Mouse (Mus musculus) olfactory bulb, adult 2 months (tissue): Measurements from ENCODE around the gene Fam71b. TPM values are rescaled to one million over a fixed set of nuclear protein-coding genes. Genes with fewer than 3 reads are reported as not detected.

Experiments
- H3K27ac ChIP-seq: fragments of 200-500 bp; 2 replicates; pipeline ENCODE4 v1.5.1; 2012; ENCODE audit warnings: low read depth, low read length; ENCODE audit not compliant: insufficient read depth
- H3K4me1 ChIP-seq: fragments of 200-500 bp; 2 replicates; pipeline ENCODE4 v1.6.1; 2012; ENCODE audit warnings: low read length; ENCODE audit not compliant: control insufficient read depth, insufficient read depth
- H3K4me3 ChIP-seq: fragments of 200-500 bp; 2 replicates; pipeline ENCODE4 v1.5.1; 2012; ENCODE audit warnings: mild to moderate bottlenecking, low read depth, low read length, moderate library complexity; ENCODE audit not compliant: insufficient read depth
- CTCF ChIP-seq: fragments of 200-500 bp; IDR thresholded peaks from 2 replicates; pipeline ENCODE4 v1.5.1; 2012; ENCODE audit warnings: low read depth, mild to moderate bottlenecking, low read length, moderate library complexity; ENCODE audit not compliant: insufficient read depth
- POLR2A ChIP-seq: fragments of 200-500 bp; IDR thresholded peaks from 2 replicates; pipeline ENCODE4 v1.6.1; 2012; ENCODE audit warnings: mild to moderate bottlenecking, low read depth, low read length, moderate library complexity; ENCODE audit not compliant: insufficient read depth
- WGBS: fragments of 180-500 bp; shearing (Covaris S2); methylation state at CpG from one replicate; pipeline ENCODE4 v1.1.7; 2018; 5-methylcytosine and 5-hydroxymethylcytosine counted together
- polyA plus RNA-seq: library from polyadenylated mRNA; stranded (reverse); fragments of >200 nt; gene quantifications from 2 replicates; pipeline ENCODE4 v1.2.4, GENCODE M21; 2012; ENCODE audit warnings: low replicate concordance; ENCODE audit not compliant: missing spikeins, insufficient read depth, insufficient read length

Gene Fam71b
- polyA plus RNA-seq, 1 experiment = not detected

- WGBS = 66% methylated on average over 11 of the region's 11 CpGs
- Histone ChIP-seq H3K4me3 (no peak overlapping the region), H3K27ac (no peak overlapping the region), H3K4me1 (no peaks in the 10 kb centered on the region)
- TF ChIP-seq POLR2A = no peak
Measured at GRCm38 (mm10) chr11:46449461-46450080, 53.2 kb downstream of the Fam71b start.

- WGBS = 81% methylated on average over 6 of the region's 6 CpGs
- no peak within 1 kb of the TSS for H3K27ac ChIP-seq
- no peaks in the 10 kb centered on the region for H3K4me1 ChIP-seq
- H3K4me3 ChIP-seq = no peak within 1 kb of the TSS
- no peak for TF ChIP-seq POLR2A
- TF ChIP-seq CTCF = no peak
Measured at GRCm38 (mm10) chr11:46454453-46455045, 58.2 kb downstream of the Fam71b start, which contains the start of gene Havcr2. Gene Havcr2 (plus strand): TSS chr11:46454935.

Other genes starting within 250 kb of the Fam71b start
- gene Nipal4, start 230.1 kb upstream of the Fam71b start, polyA plus RNA-seq = not detected in 2 replicates
- gene Fndc9, start 161.0 kb upstream of the Fam71b start, polyA plus RNA-seq = not detected in 2 replicates
- 150 TPM in 1 of 2 replicates, not detected in the other for gene Cyfip2, start 83.7 kb upstream of the Fam71b start, polyA plus RNA-seq
- 94.9 and 202 TPM in 2 replicates for gene Itk, start 7.0 kb upstream of the Fam71b start, polyA plus RNA-seq
- not detected in 2 replicates for gene Med7, start 40.4 kb downstream of the Fam71b start, polyA plus RNA-seq
- not detected in 2 replicates for gene Havcr2, start 58.4 kb downstream of the Fam71b start, polyA plus RNA-seq
- not detected in 2 replicates for gene Gm12169, start 127.7 kb downstream of the Fam71b start, polyA plus RNA-seq
- gene BC053393, start 175.0 kb downstream of the Fam71b start, polyA plus RNA-seq = not detected in 2 replicates
- gene Dppa1, start 232.7 kb downstream of the Fam71b start, polyA plus RNA-seq = not detected in 2 replicates